Mouse (Mus musculus): Measurements from ENCODE around the gene Cdh3.

Gene Cdh3

DNA sequence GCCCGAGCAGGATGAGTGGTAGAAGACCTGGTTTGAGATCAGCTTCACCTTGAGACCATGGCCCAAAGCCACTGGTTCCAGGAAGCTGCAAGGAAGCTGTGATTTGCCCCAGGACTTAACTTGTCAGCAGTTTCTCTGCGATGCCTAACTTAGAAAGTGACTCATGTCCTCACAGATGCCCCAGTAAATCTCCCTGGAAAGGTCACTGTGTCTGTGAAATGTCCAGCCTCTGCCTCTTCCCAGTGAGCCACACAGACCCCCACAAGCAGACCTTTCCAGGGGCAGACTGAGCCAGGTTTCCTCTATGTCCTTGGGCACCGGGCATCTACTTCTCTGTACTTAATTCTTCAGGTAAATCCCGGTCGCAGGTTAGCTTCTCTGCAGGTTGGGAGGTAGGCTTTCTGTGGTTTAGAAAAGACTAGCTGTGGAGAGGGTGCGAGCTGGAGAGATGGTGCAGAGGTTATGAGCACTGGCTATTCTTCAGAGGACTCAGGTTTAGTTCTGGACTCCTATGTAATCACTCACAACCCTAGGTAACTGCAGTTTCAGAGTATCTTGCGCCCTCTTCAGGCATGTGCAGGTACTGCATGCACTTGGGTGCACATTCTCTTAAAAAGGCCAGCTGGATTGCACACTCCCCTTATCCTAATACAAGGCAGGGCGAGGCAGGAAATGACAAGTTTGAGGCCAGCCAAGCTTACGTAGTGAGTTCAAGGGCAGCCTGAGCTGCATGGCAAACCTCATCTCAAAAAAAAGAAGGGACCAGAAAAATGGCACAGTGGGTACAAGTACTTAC, 16.7 kb downstream of the Cdh3 start:
- no peak for DNase-seq

DNA sequence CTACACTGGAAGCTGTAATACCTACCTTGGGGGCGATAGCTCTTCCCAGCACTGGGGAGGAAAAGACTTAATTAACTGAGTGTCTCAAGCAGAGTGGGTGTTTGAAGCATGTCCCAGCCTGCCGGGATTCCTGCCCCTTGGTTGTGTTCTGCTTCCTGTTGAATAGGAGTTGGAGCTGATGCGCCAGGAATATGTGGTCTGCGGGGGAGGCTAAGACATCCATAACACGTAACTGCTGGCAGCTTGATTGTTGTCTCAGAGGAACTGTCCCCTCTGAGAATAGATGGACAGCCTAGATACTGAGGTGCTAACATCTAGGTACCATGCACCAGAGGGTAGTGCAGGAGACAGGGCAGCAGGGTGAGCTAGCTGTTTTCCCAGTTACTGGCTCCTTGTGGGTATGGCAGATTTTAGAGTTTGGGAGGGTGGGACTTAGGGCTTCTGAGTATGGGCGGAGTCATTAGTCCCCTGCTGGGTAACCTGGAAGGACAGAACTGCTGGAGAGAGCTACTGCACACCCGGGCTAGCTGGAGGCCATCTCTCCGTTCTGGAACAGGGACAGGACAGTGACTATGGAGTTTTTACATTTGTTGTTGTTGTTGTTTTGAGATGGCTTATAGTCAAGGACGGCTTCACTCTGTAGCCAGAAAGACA, 18.0 kb downstream of the Cdh3 start:
- no peak for DNase-seq

DNA sequence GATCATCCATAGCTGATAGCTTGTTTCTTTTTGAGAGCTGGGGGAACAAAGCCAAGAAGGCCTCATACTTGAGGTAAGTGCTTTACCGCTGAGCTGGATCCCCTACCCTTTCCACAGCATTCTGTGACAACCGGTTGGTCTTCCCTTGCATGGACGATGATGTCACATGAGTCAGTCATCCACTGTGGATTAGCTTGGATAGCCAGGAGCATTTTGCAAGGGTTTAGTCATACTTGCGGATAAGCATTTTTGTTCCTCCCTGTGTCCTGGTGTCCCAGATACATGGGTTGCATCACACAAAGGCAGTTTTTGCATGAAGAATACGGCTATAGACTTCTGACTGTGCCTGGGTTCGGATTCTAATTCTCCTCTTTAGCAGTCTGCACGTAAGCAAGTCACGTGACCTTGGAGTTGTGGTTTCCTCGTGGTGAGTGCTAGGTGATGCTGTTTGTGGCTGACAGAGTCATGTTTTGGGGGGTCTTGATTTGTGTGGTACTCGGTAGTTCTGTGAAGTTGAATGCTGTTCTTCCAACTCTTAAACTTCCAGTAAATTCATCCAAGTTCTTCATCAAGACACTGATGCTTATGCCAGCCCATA, 19.3 kb downstream of the Cdh3 start:
- no peak for DNase-seq

DNA sequence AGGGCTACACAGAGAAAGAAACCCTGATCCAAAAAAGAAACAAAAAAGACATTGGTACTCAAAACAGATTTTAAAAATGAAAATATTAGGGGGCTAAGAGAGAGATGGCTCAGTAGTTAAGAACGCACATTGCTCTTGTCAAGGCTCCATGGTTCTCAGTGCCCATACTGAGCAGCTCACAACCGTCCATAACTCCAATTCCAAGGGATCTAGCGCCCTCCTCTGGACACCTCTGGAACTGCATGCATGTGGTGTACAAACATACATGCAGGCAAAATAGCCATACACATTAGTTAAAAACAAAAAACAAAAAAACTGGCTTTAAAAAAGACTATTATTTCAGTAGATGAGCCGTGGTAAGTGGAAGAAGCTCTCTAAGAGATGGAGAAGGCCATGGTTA, 19.9 kb downstream of the Cdh3 start:
- DNase-seq = peak; percentile 29 to 30

DNA sequence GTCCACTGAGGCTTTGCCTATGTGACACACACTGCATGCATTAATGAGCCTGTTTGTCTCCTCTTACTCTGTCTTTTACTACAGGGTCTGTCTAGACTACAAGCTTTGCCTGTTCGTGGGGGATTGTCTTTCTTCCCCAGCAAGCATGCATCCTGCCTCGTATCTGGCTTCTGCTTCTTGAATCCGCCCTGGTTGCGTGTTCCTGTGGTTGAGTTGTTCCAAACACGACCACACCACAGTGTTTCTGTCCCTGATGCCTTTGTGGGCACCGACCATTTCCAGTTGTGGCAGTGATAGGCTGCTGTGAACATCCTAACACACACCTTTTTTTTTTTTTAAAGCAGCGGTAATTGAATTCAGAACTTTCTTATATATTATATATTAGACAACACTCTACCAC, 23.0 kb downstream of the Cdh3 start:
- DNase-seq = no peak

DNA sequence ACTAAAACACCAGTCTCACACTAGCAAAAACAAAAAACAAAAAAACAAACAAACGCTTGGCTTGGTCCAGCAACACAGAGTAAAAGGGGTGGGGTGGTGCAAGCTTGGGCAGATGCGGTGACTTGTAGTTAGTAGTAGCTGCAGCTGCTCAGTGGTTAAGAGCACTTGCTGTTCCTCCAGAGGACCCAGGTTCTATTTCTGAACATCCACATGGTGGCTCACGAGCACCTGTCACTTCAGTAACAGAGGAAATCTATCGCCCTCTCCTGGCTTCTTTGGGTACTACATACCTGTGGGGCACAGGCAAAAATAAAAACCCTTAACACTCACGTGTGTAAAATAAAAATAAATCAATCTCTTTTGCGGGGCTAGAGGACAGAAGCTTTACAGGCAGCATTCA, 23.8 kb downstream of the Cdh3 start:
- peak; percentile 78 to 83 for DNase-seq

DNA sequence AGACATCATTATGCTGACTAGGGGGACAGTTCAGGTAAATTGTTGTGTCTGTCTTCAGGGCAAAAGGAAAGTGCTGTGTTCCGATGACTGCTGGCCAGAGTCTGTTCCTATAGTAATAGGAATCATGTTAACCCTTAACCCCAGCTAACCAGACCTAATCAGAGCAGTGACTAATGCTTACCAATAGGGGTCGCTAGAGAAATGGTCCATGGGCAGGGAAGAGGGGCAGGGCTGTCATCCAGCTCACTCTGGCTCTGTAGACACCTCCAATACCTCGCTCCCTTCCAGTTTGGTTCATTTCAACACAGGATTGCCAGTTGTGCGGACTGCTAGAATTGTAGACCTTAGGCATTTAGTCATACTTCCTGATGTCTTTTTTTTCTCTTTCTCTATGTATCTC, 24.8 kb downstream of the Cdh3 start:
- no peak for DNase-seq

DNA sequence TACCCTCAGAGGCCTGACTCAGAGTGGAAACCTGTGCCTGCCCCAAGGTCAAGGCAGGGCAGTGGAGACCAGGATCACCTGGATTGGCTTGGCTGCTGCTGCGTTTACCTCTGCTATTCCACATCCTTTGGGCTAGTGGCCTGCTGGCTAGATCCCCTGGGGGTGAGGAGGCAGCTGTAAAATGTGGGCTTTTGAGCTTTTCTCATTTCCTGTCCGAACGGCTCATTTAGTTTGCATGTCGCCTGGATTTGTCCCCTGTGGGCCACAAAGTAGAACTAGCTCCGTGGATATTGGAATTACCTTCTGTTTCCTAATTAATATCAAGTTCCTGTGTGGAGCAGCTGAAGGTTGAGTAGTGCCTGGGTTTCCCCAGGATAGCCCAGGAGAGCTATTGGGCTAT, 28.5 kb downstream of the Cdh3 start:
- DNase-seq = no peak

DNA sequence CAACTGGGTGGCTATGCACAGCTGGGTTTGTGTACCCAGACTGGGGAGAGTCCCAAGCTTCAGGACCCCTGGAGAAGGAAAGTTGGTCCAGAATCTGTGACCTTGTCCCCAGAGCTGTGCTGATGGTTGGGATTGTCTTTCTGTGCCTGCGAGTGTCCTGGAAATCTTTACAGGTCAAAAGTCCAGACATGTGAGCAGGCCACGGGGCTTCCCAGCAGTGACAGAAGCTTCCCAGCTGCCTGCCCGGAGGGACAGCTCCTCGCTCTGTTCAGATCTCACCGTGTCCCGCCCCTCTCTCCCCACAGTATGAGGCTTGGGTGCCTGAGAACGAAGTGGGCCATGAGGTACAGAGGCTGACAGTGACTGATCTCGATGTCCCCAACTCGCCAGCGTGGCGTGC, 30.3 kb downstream of the Cdh3 start:
- no peak for DNase-seq

DNA sequence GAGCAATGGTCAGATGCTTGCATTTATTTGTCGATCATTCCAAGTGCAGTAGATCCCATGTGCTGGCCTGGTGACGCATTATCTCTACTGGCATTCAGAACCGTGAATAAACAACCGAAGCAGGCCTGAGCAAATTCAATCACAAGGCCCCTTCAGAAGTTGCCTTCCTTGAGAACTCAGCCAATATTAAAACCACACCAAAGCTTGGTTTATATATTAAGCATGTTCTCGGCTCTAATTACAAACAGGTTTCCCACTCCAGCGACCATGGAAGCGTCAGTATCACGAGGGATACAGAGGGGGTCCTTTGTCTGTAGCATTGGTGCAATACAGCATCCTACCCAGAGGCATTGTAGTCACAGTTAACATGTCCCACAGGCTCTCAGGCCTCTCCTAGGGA, 32.4 kb downstream of the Cdh3 start:
- DNase-seq = no peak

DNA sequence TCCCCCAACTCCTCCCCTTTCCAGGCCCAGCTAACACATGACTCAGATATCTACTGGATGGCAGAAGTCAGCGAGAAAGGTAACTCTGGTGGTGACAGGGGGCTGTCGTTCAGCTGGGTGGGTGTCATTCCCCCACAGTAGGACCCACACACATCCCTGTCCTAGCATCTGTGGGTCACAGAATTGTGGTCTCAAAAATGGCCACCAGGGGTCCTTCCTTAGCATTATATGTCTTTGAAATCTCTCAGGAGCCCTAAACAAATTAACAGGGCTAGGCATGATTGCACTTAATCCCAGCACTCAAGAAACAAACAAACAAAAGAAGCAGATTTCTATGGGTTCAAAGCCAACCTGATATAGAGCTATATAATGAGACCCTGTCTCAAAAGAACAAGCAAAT, 34.5 kb downstream of the Cdh3 start:
- no peak for DNase-seq

DNA sequence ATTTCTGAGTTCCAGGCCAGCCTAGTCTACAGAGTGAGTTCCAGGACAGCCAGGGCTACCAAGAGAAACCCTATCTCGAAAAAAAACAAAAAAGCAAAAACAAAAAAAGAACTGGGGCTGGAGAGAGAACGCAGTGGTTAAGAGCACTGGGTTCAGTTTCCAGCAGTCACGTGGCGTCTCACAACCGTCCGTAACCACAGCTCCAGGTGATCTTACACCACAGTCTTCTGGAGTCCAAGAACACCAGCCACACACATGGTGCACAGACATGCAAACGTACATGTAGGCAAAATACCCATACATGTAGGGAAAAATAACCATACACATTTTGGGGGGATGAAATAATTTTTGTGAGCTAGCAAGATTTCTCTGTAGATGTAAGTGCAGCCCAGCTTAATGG, 36.1 kb downstream of the Cdh3 start:
- DNase-seq = no peak

DNA sequence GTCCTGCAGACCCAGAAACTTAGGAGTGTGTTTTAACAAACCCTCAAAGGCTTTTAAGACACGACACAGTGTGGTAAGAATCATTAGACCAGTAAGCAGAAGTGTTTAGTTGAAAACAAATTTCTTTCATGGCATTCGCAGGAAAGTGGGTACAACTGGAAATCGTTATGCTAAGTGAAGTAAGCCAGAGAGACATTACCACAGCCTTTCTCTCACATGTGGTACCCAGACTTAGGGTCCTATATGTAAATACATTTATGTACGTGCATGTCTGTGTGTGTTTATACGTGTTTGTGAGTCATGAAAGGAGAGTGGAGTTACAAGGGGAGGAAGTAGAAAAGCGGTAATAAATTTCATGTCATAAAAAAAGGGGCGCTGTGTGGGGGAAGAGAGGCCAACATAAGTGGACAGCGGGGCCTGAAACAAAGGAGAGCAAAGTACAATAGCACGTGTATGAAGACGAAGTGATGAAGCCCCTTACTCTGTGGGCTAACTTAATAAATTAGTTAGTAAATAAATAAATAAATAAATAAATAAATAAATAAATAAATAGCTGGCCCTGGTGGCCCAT, 37.8 kb downstream of the Cdh3 start:
- DNase-seq = no peak

DNA sequence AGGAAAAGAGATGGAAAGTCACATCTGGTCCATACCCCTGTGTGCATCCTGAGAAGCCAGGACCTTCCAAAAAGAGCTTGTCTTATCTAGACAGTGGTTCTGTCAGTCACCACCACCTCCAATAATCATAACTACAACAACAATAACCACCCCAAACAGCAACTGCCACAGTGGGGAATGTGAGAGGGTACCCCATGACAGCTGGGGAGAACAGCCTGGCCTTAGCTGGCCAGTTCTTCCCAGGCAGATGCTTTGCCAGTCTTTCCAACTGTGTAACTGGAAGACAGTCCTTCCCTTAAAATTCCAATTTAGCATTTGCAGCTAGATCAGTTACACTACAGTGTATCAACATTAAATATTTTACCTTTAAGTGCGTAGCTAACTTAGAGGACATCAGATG, 40.2 kb downstream of the Cdh3 start:
- no peak for DNase-seq

DNA sequence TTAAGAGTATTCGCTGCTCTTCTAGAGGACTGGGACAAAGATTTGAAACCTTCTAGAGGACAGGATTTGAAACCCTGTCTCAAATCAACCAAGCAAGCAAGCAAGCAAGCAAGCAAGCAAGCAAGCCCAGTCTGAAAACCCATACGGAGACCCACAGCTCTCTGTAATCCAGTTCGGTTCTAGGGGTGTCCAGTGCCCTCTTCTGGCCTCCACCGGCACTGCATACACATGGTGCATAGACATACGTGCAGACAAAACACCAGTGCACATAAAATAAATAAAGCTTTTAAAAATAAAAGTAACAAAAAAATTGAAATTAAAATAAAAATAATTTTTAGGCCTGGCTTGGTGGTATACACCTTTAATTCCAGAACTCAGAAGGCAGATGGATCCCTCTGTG, 43.3 kb downstream of the Cdh3 start:
- no peak for DNase-seq

DNA sequence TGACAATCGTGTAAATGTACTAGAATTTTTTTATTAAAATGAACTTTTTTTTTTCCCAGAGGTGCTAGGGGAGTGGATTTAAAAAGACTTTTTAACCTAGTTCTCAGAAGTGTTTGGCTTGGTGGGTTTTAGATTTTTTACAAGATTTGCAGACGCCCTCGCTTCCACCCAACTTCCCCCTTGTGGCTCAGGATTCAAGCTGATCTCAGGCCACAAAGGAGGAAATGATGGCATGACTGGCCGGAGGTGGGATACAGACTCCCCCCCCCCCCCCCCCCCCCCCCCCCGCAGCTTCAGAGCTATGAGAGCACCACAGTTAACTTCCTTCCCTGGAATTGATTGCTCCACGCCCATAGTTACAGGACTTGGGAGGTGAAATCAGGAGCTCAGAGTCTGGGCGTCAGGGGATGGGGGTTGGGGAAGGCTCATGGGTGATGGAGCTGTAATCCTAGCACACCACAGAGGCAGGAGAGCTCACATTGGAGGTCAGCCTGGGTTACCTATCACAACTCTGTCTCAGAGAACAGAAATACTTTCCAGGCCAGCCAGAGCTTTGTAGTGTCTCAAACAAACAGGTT, 45.5 kb downstream of the Cdh3 start:
- no peak for DNase-seq

DNA sequence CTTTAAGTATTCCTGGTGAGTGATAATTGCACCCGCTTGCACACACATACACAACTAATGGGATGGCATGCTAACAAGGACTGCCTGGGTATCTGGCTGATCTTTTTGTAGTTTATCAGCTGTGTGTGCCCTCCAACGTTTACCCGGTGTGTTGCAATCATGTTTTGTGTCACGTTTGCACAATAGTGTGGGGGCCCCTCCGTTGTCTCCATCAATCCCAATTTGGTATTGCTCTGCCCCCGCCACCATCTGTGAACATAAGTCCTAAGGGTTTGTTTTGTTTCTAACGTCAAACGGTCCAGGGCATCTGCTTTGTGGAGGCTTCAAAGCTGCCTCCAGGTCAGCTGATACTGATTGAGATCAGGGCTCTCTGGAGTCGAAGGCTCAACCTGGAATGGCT, 49.2 kb downstream of the Cdh3 start:
- DNase-seq = no peak

DNA sequence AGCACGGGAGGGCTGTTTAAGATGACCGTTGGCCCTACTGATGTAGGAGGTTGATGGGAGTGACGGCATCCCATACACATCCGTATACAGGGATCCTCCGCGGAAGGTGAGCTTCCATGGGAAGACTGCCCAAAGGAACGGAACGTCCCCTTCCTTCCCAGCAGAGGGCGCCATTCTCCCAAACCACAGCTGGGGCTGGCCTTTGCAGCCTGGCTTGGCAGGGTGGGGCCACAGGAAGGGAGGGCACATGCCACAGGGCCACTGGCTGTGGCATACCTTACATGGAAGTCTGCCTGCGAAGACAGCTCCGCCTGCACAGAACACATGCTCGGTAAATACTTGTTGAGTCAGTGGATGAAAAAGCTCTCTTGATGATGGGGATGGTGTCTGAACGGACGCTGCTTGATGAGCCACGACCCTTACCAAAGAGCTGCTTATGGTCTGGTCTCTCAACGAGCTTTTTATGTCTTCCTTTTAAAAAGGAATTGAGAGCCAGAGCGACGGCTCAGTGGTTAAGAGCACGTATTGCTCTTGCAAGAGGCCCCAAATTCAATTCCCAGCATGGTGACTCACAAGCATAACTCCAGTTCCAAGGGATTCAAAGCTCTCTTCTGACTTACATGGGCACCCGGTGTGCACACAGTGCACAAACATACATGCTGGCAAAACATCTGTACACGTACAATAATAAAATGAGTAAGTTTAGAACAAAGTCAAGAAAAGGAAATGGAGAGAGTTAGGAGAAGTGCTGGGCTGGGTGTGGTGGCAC, 50.6 kb downstream of the Cdh3 start:
- peak; percentile 52 to 58 for DNase-seq

DNA sequence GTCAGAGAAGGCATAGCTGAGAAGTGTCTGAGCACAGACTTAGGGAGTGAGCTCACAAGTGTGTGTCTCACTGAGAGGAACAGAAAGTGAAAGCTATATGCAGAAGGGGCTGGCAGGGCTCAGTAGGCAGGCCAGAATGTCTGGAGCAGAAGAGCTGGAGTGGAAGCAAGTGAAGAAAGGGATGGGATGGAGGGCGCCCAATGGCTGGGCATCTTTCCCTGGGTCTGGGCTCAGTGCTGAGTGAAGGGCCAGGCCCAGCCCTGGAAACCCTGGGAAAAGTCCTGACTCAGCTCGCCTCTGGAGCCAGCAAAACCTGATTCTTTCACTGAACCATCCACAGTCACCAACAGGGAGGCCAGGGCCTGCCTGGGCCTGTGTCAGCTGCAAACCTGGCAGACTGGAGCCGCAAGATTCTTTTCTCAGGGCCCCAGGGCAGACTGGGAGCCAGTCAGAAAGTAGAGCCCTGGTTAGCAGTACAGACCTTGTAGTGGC, 53.0 kb downstream of the Cdh3 start:
- DNase-seq = peak; percentile 23 to 35

DNA sequence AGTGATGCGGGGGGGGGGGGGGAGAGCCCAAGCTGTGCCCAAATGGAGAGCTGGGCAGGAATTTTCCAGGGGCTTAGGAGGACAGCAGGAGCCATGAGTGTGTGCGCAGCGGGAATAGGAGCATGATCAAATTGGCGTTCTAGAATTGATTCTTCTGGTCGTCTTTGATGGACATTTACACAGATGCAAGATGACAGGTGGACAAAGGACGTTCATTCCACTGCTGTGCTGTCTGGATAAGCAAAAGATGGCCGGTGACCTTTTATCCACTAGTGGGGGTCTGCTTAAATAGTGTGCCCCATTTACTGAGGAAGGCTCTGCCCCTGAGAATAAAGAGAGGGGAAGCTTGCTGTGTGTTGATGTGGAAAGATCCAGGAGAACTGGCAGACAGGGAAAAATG, 58.3 kb downstream of the Cdh3 start:
- DNase-seq = peak; percentile 24 to 48

DNA sequence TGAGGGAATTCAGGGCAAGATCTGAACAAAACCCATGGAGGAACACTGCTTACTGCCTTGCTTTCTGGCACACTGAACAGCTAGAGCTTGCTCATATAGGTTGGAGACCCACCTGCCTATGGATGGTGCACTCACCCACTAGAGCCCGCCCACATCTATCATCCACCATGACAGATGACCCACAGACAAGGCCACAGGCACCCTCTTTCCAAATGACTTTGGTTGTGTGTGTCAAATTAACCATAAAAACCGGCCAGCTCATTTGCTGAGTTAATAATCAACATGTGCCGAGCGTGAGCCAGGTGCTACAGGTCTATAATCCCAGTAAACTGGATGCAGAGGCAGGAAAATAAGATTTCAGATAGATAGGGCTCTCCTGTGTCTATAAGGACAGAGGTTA, 59.7 kb downstream of the Cdh3 start:
- DNase-seq = no peak

DNA sequence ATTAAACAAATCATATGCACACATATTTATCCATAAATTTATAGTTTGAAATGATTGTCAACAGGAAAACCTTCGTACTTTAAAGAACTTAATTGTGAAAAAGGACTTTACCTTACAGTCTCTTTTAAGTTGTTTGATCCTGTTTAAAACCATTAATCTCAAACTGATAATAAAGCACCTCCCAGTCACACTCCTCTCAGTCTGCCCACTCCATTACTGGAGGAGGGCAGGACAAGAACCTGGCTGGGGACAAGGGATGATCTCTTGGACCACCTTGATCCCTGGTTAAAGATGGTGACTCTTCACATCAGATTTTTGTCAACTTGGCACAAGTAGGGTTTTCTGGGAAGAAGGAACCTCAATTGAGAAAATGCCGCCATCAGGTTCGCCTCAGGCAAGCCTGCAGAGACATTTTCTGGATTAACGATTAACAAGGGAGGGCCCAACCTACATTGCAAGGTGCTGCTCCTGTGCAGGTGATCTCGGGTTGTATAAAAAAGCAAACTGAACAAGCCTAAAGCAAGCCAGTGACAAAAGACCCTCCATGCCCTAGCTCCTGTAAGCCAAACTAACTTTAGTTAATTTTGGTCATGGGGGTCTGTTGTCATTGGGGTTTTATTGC, 61.0 kb downstream of the Cdh3 start:
- DNase-seq = no peak

Measured in cerebellum, postnatal 10 days (tissue).